Mouse (Mus musculus): ENCODE data around the gene Nccrp1. TPM values are rescaled to one million over a fixed set of nuclear protein-coding genes. Genes with fewer than 3 reads are reported as not detected.
"Not testable (repeated sequence)": the region's sequence is repeated elsewhere in the genome, so short reads cannot be mapped to it uniquely, and the experiment has no call there.

Gene Nccrp1
- polyA plus RNA-seq, 1 experiment, result not detected

DNA sequence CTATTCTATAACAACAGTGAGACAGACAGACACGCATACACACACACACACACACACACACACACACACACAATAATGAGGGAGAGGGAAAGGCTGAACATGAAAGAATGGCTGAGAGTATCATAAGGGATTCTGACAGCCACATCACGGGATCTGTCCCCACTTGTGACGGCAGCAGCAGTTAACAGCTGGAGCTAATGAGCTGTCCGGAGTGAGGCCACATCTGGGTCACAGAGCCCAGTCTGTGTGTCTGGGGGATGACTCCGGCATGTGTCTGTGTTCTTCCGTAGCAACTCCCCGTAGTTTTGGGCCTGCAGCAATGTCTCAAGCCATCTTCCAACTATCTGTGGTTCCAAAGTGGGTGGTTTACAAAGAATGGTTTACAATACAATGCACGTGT is 15.0 kb downstream of the Nccrp1 start:
- TF ChIP-seq CTCF (IDR thresholded peaks at IDR 0.05; ENCODE audit: borderline replicate concordance, insufficient read depth, low read length) (no peak), POLR2A (IDR thresholded peaks at IDR 0.05; ENCODE audit: low read depth, low read length) (no peak)
- no peak overlapping the region for H3K27ac ChIP-seq (ENCODE audit: insufficient read depth, low read length)
- no peaks in the 10 kb centered on the region for H3K4me1 ChIP-seq (ENCODE audit: control insufficient read depth, insufficient read depth, low read length)
- H3K4me3 ChIP-seq (ENCODE audit: insufficient read depth, low read length), result no peak overlapping the region

DNA sequence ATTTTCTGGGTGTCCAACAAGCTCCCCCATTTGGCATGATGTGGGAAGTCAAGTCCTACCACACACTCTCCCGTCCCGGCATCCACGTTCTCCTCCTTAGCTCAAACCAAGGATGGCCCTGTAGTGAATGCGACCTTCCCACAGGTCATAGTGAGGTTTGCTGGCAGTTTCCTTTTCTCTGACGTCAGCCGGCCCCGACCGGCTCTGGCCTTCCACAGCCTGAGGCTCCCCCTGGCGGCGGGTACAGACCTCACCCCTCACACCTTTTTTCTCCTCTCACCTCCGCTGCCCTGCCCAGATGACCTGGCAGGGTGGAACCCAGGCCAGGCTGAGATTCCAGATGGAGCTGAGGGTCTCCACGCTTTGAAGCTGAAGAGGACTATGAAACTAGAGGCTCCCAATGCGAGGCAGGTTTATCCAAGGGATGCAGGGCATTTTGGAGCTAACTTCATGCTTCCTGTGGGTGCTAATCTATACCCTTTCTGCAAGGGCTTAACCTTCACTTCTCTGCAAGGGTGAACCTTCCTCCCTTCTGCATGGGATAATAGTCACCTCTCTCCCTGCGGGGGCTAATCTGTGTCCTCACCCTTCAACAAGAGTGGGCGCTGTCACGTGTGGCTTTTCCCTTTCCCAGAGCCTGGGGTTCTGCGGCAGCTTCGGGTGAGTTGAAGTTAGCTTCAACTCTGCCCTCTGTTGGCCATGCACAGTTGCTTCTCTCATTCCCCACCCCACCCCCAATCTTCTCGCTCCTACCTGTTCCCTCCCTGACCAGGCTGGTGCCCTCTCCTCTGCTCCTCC is 18.9 kb downstream of the Nccrp1 start:
- Histone ChIP-seq H3K4me1 (ENCODE audit: control insufficient read depth, insufficient read depth, low read length) (no peaks in the 10 kb centered on the region), H3K4me3 (ENCODE audit: insufficient read depth, low read length) (no peak overlapping the region), H3K27ac (ENCODE audit: insufficient read depth, low read length) (no peak overlapping the region)
- TF ChIP-seq POLR2A (IDR thresholded peaks at IDR 0.05; ENCODE audit: low read depth, low read length) (no peak), CTCF (IDR thresholded peaks at IDR 0.05; ENCODE audit: borderline replicate concordance, insufficient read depth, low read length) (peak; percentile 52; the same call in 1 of the 2 replicates)

- H3K4me1 ChIP-seq (ENCODE audit: control insufficient read depth, insufficient read depth, low read length); H3K4me3 ChIP-seq (ENCODE audit: insufficient read depth, low read length); H3K27ac ChIP-seq (ENCODE audit: insufficient read depth, low read length): not testable (repeated sequence)
Observed at GRCm38 (mm10) chr7:28522536-28522935, 24.5 kb downstream of the Nccrp1 start, which contains the start of gene Ifnl3. Gene Ifnl3 (plus strand): TSS chr7:28522836.

DNA sequence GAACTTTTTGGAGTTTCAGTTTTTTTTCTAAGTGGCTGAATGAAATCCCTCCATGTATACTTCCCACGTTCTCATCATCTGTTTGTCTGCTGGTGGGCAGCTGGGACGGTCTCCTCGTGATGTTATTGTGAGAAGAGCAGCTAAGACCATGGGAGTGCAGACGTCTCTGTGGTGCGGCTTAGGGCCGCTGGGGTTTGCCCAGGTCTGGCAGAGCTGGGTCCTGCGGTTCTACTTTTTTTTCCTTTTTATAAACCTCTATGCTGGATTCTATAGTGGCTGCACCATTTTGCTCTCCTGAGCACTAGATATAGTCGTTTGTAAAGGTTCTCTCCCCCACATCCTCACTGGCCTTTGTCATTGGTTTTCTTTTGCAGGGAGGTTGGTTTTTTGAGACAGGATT is 35.6 kb downstream of the Nccrp1 start:
- Histone ChIP-seq H3K4me3 (ENCODE audit: insufficient read depth, low read length) (no peak overlapping the region), H3K27ac (ENCODE audit: insufficient read depth, low read length) (no peak overlapping the region), H3K4me1 (ENCODE audit: control insufficient read depth, insufficient read depth, low read length) (no peaks in the 10 kb centered on the region)
- TF ChIP-seq POLR2A (IDR thresholded peaks at IDR 0.05; ENCODE audit: low read depth, low read length) (no peak), CTCF (IDR thresholded peaks at IDR 0.05; ENCODE audit: borderline replicate concordance, insufficient read depth, low read length) (no peak)

GRCm38 (mm10) chr7:28510405-28510974 is 36.6 kb downstream of the Nccrp1 start, which contains the start of gene Ifnl2:
Gene Ifnl2 (minus strand): TSS chr7:28510455.
- not testable (repeated sequence) for H3K27ac ChIP-seq (ENCODE audit: insufficient read depth, low read length); H3K4me3 ChIP-seq (ENCODE audit: insufficient read depth, low read length); H3K4me1 ChIP-seq (ENCODE audit: control insufficient read depth, insufficient read depth, low read length)

DNA sequence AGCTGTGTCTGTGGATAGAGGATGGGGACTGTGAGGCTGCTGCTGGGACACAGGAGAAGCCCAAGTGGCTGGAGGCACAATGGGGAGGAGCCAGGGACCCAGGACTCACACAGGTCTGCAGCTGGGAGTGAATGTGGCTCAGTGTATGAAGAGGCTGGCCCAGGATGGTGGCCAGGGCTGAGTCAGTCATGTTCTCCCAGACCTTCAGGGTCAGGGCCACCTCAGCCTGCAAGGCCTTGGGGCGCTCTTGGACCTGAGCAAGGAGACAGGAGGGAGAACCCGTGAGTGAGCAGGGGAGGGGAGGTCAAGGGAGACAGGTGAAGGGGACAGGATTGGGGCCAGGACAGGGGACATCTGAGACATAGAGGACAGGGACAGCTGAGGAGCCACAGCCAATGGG is 37.9 kb downstream of the Nccrp1 start:
- H3K27ac ChIP-seq (ENCODE audit: insufficient read depth, low read length); H3K4me1 ChIP-seq (ENCODE audit: control insufficient read depth, insufficient read depth, low read length); H3K4me3 ChIP-seq (ENCODE audit: insufficient read depth, low read length): not testable (repeated sequence)

DNA sequence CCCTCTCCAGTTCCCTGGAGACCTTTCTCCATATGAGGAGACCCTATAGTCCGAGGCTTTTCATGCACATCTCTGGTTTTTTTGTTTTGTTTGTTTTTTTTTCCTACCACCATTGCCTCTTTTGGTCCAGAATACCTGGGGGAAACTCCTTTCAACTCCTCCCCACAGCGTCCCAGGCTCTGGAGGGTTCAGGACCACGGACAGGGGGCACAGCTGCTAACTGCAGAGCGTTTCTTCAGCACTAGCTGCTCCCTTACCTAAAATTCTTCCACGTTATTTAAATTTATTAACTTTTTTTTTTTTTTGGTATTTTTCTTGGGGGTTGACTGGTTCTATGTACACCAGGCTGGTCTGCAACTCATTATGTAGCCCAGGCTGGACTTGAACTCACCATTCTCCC is 41.5 kb downstream of the Nccrp1 start:
- no peak overlapping the region for H3K4me3 ChIP-seq (ENCODE audit: insufficient read depth, low read length)
- no peaks in the 10 kb centered on the region for H3K4me1 ChIP-seq (ENCODE audit: control insufficient read depth, insufficient read depth, low read length)
- H3K27ac ChIP-seq (ENCODE audit: insufficient read depth, low read length), result no peak overlapping the region
- TF ChIP-seq POLR2A (IDR thresholded peaks at IDR 0.05; ENCODE audit: low read depth, low read length) (no peak), CTCF (IDR thresholded peaks at IDR 0.05; ENCODE audit: borderline replicate concordance, insufficient read depth, low read length) (no peak)

DNA sequence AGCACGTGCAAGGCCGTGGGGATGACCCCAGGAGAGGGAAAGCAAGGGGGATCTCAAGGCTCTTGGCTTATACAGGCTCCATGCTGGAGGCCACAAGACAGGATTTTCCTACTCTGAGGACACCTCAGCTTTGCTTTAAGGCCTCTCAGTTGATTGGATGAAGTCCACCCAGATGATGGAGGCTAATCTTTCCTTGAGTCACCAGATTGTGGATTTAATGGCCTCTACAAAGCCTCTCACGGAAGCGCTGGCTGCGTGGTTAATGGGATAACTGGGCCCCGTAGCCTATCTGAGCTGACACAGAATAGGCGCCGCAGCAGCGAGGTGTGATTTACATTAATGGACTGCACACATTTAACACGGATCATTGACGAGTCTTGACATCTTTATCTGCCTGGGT is 51.6 kb downstream of the Nccrp1 start:
- no peaks in the 10 kb centered on the region for H3K4me1 ChIP-seq (ENCODE audit: control insufficient read depth, insufficient read depth, low read length)
- no peak for TF ChIP-seq CTCF (IDR thresholded peaks at IDR 0.05; ENCODE audit: borderline replicate concordance, insufficient read depth, low read length)
- no peak for TF ChIP-seq POLR2A (IDR thresholded peaks at IDR 0.05; ENCODE audit: low read depth, low read length)
- no peak overlapping the region for H3K4me3 ChIP-seq (ENCODE audit: insufficient read depth, low read length)
- H3K27ac ChIP-seq (ENCODE audit: insufficient read depth, low read length), result no peak overlapping the region

Other genes starting within 250 kb of the Nccrp1 start
- not detected in 2 replicates for gene Dll3, start 245.0 kb downstream of the Nccrp1 start, polyA plus RNA-seq (2011; ENCODE audit: insufficient read length, low read depth, missing spikeins)
- gene Timm50, start 235.2 kb downstream of the Nccrp1 start, polyA plus RNA-seq (2011; ENCODE audit: insufficient read length, low read depth, missing spikeins), result 37.5 and 40.3 TPM in 2 replicates
- gene Supt5, start 208.5 kb downstream of the Nccrp1 start, polyA plus RNA-seq (2011; ENCODE audit: insufficient read length, low read depth, missing spikeins), result 104 and 105 TPM in 2 replicates
- gene Rps16, start 196.6 kb downstream of the Nccrp1 start, polyA plus RNA-seq (2011; ENCODE audit: insufficient read length, low read depth, missing spikeins), result 997 and 1,079 TPM in 2 replicates
- 66.5 and 68.5 TPM in 2 replicates for gene Plekhg2, start 174.7 kb downstream of the Nccrp1 start, polyA plus RNA-seq (2011; ENCODE audit: insufficient read length, low read depth, missing spikeins)
- 23.4 and 27.4 TPM in 2 replicates for gene Zfp36, start 167.0 kb downstream of the Nccrp1 start, polyA plus RNA-seq (2011; ENCODE audit: insufficient read length, low read depth, missing spikeins)
- 18.2 and 19.4 TPM in 2 replicates for gene Med29, start 154.5 kb downstream of the Nccrp1 start, polyA plus RNA-seq (2011; ENCODE audit: insufficient read length, low read depth, missing spikeins)
- 73.5 and 82.5 TPM in 2 replicates for gene Paf1, start 154.3 kb downstream of the Nccrp1 start, polyA plus RNA-seq (2011; ENCODE audit: insufficient read length, low read depth, missing spikeins)
- not detected in 2 replicates for gene Gmfg, start 109.8 kb downstream of the Nccrp1 start, polyA plus RNA-seq (2011; ENCODE audit: insufficient read length, low read depth, missing spikeins)
- gene Lrfn1, start 95.3 kb downstream of the Nccrp1 start, polyA plus RNA-seq (2011; ENCODE audit: insufficient read length, low read depth, missing spikeins), result 4.7 and 4.9 TPM in 2 replicates
- not detected in 2 replicates for gene Ifnl2, start 36.8 kb downstream of the Nccrp1 start, polyA plus RNA-seq (2011; ENCODE audit: insufficient read length, low read depth, missing spikeins)
- not detected in 2 replicates for gene Ifnl3, start 24.4 kb downstream of the Nccrp1 start, polyA plus RNA-seq (2011; ENCODE audit: insufficient read length, low read depth, missing spikeins)
- not detected in 2 replicates for gene Sycn, start 6.4 kb downstream of the Nccrp1 start, polyA plus RNA-seq (2011; ENCODE audit: insufficient read length, low read depth, missing spikeins)
- gene Samd4b, start 50.9 kb upstream of the Nccrp1 start, polyA plus RNA-seq (2011; ENCODE audit: insufficient read length, low read depth, missing spikeins), result 65.7 and 69.3 TPM in 2 replicates
- 8.0 and 10.5 TPM in 2 replicates for gene Pak4, start 50.9 kb upstream of the Nccrp1 start, polyA plus RNA-seq (2011; ENCODE audit: insufficient read length, low read depth, missing spikeins)
- gene Acp7, start 84.1 kb upstream of the Nccrp1 start, polyA plus RNA-seq (2011; ENCODE audit: insufficient read length, low read depth, missing spikeins), result 1.8 TPM in 1 of 2 replicates, not detected in the other
- 3.8 and 5.1 TPM in 2 replicates for gene Fbxo27, start 145.6 kb upstream of the Nccrp1 start, polyA plus RNA-seq (2011; ENCODE audit: insufficient read length, low read depth, missing spikeins)
- gene Fbxo17, start 169.6 kb upstream of the Nccrp1 start, polyA plus RNA-seq (2011; ENCODE audit: insufficient read length, low read depth, missing spikeins), result 16.3 and 18.4 TPM in 2 replicates
- 30.9 and 50.8 TPM in 2 replicates for gene Mrps12, start 194.6 kb upstream of the Nccrp1 start, polyA plus RNA-seq (2011; ENCODE audit: insufficient read length, low read depth, missing spikeins)
- gene Sars2, start 194.7 kb upstream of the Nccrp1 start, polyA plus RNA-seq (2011; ENCODE audit: insufficient read length, low read depth, missing spikeins), result 5.2 and 7.1 TPM in 2 replicates
- not detected in 2 replicates for gene Ccer2, start 208.9 kb upstream of the Nccrp1 start, polyA plus RNA-seq (2011; ENCODE audit: insufficient read length, low read depth, missing spikeins)
- gene Sirt2, start 219.5 kb upstream of the Nccrp1 start, polyA plus RNA-seq (2011; ENCODE audit: insufficient read length, low read depth, missing spikeins), result 60.1 and 64.1 TPM in 2 replicates
- gene Nfkbib, start 220.3 kb upstream of the Nccrp1 start, polyA plus RNA-seq (2011; ENCODE audit: insufficient read length, low read depth, missing spikeins), result 13.8 and 15.0 TPM in 2 replicates
- 0.77 TPM in 1 of 2 replicates, not detected in the other for gene Rinl, start 241.7 kb upstream of the Nccrp1 start, polyA plus RNA-seq (2011; ENCODE audit: insufficient read length, low read depth, missing spikeins)

All from embryonic fibroblast, embryonic 13.5 days (primary cell).